Mouse (Mus musculus): Measurements from ENCODE around the gene Mrps21. TPM values are rescaled to one million over a fixed set of nuclear protein-coding genes. Genes with fewer than 3 reads are reported as not detected.
A peak's percentile ranks its signal among the peaks of the same experiment; 100 is the strongest.

Gene Mrps21
- polyA plus RNA-seq, 1 experiment from 2014 or later: 277 TPM

DNA sequence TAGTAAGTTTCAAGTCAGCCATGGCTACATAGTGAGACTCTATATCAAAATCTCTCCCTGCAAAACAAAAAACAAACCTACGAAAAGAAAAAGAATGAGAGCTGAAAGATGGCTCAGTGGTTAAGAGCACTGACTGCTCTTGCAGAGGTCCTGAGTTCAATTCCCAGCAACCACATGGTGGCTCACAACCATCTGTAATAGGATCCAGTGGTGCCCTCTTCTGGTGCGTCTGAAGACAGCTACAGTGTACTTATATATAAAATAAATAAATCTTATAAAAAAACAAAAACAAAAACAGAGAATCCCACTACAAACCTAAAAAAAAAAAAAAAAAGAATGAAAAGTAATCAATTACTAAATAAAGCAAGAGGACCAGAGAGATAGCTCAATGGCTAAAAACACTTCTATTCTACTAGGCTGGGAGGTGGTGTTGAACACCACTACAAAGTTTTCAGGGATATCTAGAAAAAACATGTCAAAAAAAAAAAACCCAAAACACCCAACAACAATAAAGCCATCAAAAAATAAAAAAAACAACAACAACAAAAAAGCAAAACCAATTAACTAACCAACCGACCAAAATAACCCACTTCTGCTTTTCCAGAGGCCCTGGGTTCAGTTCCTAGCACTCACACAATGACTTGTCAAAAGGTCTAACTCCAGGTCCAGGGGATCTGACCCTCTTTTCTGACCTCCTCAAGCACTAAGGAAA, 28.7 kb downstream of the Mrps21 start:
- no peak for ATAC-seq (ENCODE audit: low read depth)
- WGBS: 95% methylated on average over 3 of the region's 3 CpGs
- no peak overlapping the region for H3K9ac ChIP-seq (replicated peaks; ENCODE audit: low read depth, low read length)

DNA sequence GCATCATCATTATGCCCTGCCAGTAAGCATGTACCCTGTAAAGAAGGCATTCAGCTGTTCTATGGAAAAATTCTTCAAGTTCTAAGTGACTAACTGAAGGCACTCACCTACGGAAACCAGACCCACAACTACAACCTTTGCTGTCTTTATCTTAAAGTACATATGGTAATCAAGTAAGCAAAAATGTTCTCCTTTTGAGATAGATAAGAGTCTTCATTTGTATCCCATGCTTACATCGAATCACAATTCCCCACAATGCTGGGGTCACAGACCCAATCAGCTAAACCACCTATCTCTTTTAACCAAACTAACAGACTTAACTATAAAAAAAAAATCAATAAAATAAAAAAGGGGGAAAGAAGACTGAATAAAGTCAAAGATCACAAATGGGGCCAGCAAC, 32.1 kb downstream of the Mrps21 start:
- Histone ChIP-seq H3K4me1 (ENCODE audit: control insufficient read depth, insufficient read depth, low read length) (no peaks in the 10 kb centered on the region), H3K4me2 (ENCODE audit: low read depth, low read length) (no peak overlapping the region), H3K9me3 (ENCODE audit: control insufficient read depth, low read length) (no peaks in the 10 kb centered on the region), H3K9ac (replicated peaks; ENCODE audit: low read depth, low read length) (no peak overlapping the region), H3K4me3 (ENCODE audit: low read depth, low read length) (no peak overlapping the region), H3K27me3 (ENCODE audit: control insufficient read depth, insufficient read depth, low read length) (no peaks in the 10 kb centered on the region), H3K36me3 (ENCODE audit: control insufficient read depth, insufficient read depth, low read length) (peaks cover 59% of the 10 kb centered on the region), H3K27ac (ENCODE audit: low read depth, low read length) (no peak overlapping the region)
- no peak for ATAC-seq (ENCODE audit: low read depth)
- 98% methylated on average over 2 of the region's 2 CpGs for WGBS

More for the DNA sequence above, 28.7 kb downstream of the Mrps21 start:
- no peaks in the 10 kb centered on the region for H3K9me3 ChIP-seq (ENCODE audit: control insufficient read depth, low read length)
- no peaks in the 10 kb centered on the region for H3K4me1 ChIP-seq (ENCODE audit: control insufficient read depth, insufficient read depth, low read length)
- no peak overlapping the region for H3K4me3 ChIP-seq (ENCODE audit: low read depth, low read length)
- peaks cover 73% of the 10 kb centered on the region for H3K36me3 ChIP-seq (ENCODE audit: control insufficient read depth, insufficient read depth, low read length)
- no peaks in the 10 kb centered on the region for H3K27me3 ChIP-seq (ENCODE audit: control insufficient read depth, insufficient read depth, low read length)
- no peak overlapping the region for H3K27ac ChIP-seq (ENCODE audit: low read depth, low read length)
- H3K4me2 ChIP-seq (ENCODE audit: low read depth, low read length): no peak overlapping the region

DNA sequence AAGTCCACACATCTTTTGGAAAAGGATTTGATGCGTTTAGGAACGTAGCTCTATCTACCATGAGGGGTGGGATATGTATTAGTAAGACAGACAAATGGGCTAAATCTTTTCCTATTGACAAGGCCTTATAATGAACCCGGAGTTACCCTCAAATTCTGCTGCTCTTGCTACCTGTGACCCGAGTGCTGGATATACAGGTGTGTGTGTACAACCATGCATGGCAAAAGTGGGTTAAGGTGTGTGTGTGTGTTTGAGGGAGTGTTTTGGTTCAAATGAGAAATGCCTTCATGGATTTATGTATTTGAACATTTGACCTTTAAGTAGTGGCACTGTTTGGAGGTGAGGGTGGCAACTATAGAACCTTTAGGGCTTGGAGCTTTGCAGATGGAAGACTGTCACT, 42.3 kb downstream of the Mrps21 start:
- Histone ChIP-seq H3K4me1 (ENCODE audit: control insufficient read depth, insufficient read depth, low read length) (no peaks in the 10 kb centered on the region), H3K4me3 (ENCODE audit: low read depth, low read length) (no peak overlapping the region), H3K27me3 (ENCODE audit: control insufficient read depth, insufficient read depth, low read length) (no peaks in the 10 kb centered on the region), H3K4me2 (ENCODE audit: low read depth, low read length) (no peak overlapping the region), H3K9ac (replicated peaks; ENCODE audit: low read depth, low read length) (no peak overlapping the region), H3K36me3 (ENCODE audit: control insufficient read depth, insufficient read depth, low read length) (peaks cover 35% of the 10 kb centered on the region), H3K27ac (ENCODE audit: low read depth, low read length) (no peak overlapping the region), H3K9me3 (ENCODE audit: control insufficient read depth, low read length) (no peaks in the 10 kb centered on the region)
- no peak for ATAC-seq (ENCODE audit: low read depth)
- 100% methylated on average over 4 of the region's 4 CpGs for WGBS

DNA sequence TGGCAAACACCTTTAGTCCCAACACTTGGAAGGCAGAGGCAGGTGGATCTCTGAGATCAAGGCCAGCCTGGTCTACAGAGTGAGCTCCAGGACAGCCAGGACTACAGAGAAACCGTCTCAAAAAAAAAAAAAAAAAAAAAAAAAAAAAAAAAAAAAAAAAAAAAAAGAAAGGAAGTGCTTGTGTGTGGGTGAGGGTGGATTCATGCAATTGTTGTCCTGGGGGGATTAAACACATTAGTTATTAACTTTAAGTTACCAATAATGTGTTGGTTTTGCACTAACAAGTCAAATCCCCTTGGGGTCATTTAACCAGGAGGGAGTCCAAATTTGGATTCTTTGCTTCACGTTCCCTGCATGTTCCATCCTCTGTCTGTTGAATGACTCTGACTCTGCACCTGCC, 45.0 kb downstream of the Mrps21 start:
- H3K9me3 ChIP-seq (ENCODE audit: control insufficient read depth, low read length): no peaks in the 10 kb centered on the region
- WGBS: 62% methylated on average over 2 of the region's 2 CpGs
- no peak overlapping the region for H3K9ac ChIP-seq (replicated peaks; ENCODE audit: low read depth, low read length)
- ATAC-seq (ENCODE audit: low read depth): no peak
- H3K4me1 ChIP-seq (ENCODE audit: control insufficient read depth, insufficient read depth, low read length): no peaks in the 10 kb centered on the region
- no peak overlapping the region for H3K4me2 ChIP-seq (ENCODE audit: low read depth, low read length)
- peaks cover 16% of the 10 kb centered on the region for H3K36me3 ChIP-seq (ENCODE audit: control insufficient read depth, insufficient read depth, low read length)
- H3K27me3 ChIP-seq (ENCODE audit: control insufficient read depth, insufficient read depth, low read length): no peaks in the 10 kb centered on the region
- H3K27ac ChIP-seq (ENCODE audit: low read depth, low read length): no peak overlapping the region
- H3K4me3 ChIP-seq (ENCODE audit: low read depth, low read length): no peak overlapping the region

DNA sequence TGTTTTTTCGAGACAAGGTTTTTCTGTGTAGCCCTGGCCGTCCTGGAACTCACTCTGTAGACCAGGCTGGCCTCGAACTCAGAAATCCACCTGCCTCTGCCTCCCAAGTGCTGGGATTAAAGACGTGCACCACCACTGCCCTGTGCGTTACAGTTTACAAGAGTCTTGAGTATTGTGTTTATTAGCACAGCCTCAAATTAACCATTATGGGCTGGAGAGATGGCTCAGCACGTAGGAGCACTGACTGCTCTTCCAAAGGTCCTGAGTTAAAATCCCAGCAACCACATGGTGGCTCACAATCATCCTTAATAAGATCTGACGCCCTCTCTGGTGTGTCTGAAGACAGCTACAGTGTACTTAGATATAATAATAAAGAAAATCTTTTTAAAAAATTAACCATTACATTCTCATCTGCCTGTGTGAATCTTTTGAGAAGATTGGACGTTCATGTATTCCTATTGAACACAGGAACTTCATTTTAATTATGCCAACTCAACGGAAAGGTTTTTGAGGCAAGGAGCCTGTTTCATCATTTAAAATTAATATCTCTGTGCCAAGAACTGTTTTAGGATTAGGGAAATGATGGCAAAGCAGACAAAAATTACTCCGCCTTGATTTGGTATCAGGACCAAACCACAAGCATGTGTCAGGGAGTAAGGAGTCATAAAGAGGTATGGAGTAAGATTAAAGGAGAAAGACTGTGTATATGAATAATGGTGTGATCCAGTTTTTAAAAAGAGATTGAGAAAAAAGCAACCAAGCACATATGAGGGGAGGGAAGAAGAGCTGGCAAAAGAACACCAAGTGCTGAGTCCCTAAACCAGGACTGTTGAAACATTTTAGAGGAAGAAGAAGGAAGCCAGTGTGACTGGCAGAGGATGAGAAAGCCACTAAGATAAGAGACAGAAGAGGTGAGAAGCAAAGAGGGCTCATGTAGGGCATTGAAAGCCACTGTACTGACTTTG, 51.0 kb downstream of the Mrps21 start:
- Histone ChIP-seq H3K9me3 (ENCODE audit: control insufficient read depth, low read length) (no peaks in the 10 kb centered on the region), H3K4me1 (ENCODE audit: control insufficient read depth, insufficient read depth, low read length) (peaks cover 14% of the 10 kb centered on the region), H3K27ac (ENCODE audit: low read depth, low read length) (peak overlapping the region; percentile 98), H3K4me2 (ENCODE audit: low read depth, low read length) (peak overlapping the region; percentile 55), H3K36me3 (ENCODE audit: control insufficient read depth, insufficient read depth, low read length) (no peaks in the 10 kb centered on the region), H3K9ac (replicated peaks; ENCODE audit: low read depth, low read length) (peak overlapping the region; percentile 66), H3K27me3 (ENCODE audit: control insufficient read depth, insufficient read depth, low read length) (no peaks in the 10 kb centered on the region), H3K4me3 (ENCODE audit: low read depth, low read length) (peak overlapping the region; percentile 74)
- WGBS: 38% methylated on average over 10 of the region's 10 CpGs
- ATAC-seq (ENCODE audit: low read depth): peak; percentile 23

DNA sequence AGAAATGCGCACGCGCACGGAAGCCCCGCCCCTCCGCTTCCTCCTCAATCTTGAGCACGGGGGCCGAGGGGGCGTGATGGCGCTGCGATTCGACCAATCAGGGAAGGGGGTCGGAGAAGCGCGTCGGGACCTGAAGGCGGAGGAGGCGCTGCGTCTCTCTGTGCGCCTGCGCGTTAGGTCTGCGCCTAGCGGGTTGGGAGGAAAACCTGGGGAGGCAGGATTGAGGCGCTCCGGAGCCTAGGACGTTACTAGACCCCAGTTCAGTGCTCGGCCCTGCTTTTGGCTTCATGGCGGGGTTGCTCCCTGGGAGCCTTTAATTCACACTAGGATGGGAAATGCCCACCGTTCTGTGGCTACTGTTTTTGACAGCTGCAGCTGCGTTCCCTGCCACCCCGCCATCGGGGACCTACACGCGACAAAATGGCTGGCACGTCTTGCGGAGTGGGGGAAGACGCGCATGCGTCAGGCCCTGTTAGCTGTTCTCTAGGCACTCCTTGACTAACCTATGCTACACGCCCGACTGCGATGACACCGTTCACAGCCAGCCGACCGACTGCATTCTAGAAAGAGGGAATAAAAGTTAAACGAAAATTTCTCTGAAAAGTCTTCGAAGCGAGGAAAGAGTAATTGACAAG, 51.9 kb downstream of the Mrps21 start:
- H3K9ac ChIP-seq (replicated peaks; ENCODE audit: low read depth, low read length): peak overlapping the region; percentile 66
- H3K4me3 ChIP-seq (ENCODE audit: low read depth, low read length): peak overlapping the region; percentile 74
- whole genome bisulfite sequencing: under 1% methylated on average over 49 of the region's 49 CpGs
- peaks cover 14% of the 10 kb centered on the region for H3K4me1 ChIP-seq (ENCODE audit: control insufficient read depth, insufficient read depth, low read length)
- peak overlapping the region; percentile 68 for H3K4me2 ChIP-seq (ENCODE audit: low read depth, low read length)
- H3K27ac ChIP-seq (ENCODE audit: low read depth, low read length): peak overlapping the region; percentile 99
- no peaks in the 10 kb centered on the region for H3K36me3 ChIP-seq (ENCODE audit: control insufficient read depth, insufficient read depth, low read length)
- no peaks in the 10 kb centered on the region for H3K27me3 ChIP-seq (ENCODE audit: control insufficient read depth, insufficient read depth, low read length)
- ATAC-seq (ENCODE audit: low read depth): peak; percentile 97
- no peaks in the 10 kb centered on the region for H3K9me3 ChIP-seq (ENCODE audit: control insufficient read depth, low read length)

DNA sequence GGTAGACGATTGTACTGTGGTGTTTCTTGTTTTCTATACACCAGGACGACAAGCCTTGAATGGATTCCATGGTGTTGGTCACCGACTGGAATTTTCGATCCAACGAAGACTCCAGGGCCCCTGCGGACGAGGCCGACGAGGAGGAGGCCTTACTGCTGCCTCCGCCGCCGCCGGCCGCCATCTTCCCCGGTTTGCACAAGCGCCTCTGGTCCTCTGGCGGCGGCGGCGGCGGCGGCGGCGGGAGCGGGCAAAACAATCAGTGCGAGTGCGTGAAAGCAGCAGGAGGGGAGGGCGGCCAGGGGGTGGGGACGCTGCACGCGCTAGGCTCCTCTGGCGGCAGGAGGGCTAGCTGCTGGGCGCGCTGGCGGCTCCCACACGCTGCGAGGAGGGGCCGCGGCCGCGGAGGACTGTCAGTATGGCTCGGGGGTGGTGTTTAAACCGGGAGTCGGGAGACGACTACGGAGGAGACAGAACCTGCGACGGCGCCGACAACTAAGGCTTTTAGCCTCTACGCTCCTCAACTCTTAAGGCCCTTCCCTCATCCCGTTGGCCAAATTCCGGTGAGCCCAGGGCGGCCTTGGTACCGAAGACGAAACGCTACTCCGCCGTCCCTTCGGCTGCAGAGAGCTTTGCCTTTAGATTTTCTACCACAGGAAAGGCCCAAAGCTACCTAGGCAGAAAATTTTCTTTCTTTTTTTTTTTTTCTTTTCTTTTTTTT, 52.6 kb downstream of the Mrps21 start, which contains the start of gene Rprd2:
Gene Rprd2 (minus strand): TSS at position 293 of the 718 bp plus-strand sequence.
- peak within 1 kb of the TSS; percentile 74 for H3K4me3 ChIP-seq (ENCODE audit: low read depth, low read length)
- 0% methylated on average over 46 of the region's 60 CpGs for WGBS

DNA sequence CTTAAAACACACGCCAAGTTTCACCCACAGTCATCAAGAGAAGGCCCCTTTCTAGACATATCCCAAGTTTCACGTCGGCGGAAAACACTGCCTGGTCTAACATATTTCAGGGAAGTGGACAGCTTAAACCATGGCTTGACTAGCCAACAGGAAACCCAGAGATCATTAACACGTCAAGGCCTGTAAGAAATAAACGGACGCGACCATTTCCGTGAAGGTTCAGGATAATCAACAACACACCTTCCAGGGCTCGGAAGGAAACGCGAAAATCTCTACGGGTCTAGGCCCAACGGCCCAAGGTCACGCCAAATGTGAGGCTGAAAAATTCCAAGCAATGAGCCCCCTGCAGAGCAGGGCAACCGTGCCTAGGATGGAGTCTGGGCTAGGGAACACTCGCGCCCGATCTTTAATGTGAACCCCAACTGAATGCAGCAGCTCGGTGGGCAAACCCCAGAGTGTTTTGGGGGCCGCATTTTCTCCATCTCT, 53.2 kb downstream of the Mrps21 start:
- Histone ChIP-seq H3K4me2 (ENCODE audit: low read depth, low read length) (peak overlapping the region; percentile 68), H3K9ac (replicated peaks; ENCODE audit: low read depth, low read length) (peak overlapping the region; percentile 95), H3K27ac (ENCODE audit: low read depth, low read length) (peak overlapping the region; percentile 99), H3K27me3 (ENCODE audit: control insufficient read depth, insufficient read depth, low read length) (no peaks in the 10 kb centered on the region), H3K4me3 (ENCODE audit: low read depth, low read length) (peak overlapping the region; percentile 74), H3K4me1 (ENCODE audit: control insufficient read depth, insufficient read depth, low read length) (peaks cover 14% of the 10 kb centered on the region), H3K36me3 (ENCODE audit: control insufficient read depth, insufficient read depth, low read length) (no peaks in the 10 kb centered on the region), H3K9me3 (ENCODE audit: control insufficient read depth, low read length) (no peaks in the 10 kb centered on the region)
- ATAC-seq (ENCODE audit: low read depth): no peak
- 0% methylated on average over 21 of the region's 21 CpGs for WGBS

More for the DNA sequence above, 52.6 kb downstream of the Mrps21 start, which contains the start of gene Rprd2:
- no peaks in the 10 kb centered on the region for H3K27me3 ChIP-seq (ENCODE audit: control insufficient read depth, insufficient read depth, low read length)
- H3K4me2 ChIP-seq (ENCODE audit: low read depth, low read length): peak within 1 kb of the TSS; percentile 68
- peak; percentile 54 for ATAC-seq (ENCODE audit: low read depth)
- H3K9ac ChIP-seq (replicated peaks; ENCODE audit: low read depth, low read length): peak within 1 kb of the TSS; percentile 95
- no peaks in the 10 kb centered on the region for H3K36me3 ChIP-seq (ENCODE audit: control insufficient read depth, insufficient read depth, low read length)
- peak within 1 kb of the TSS; percentile 99 for H3K27ac ChIP-seq (ENCODE audit: low read depth, low read length)
- H3K4me1 ChIP-seq (ENCODE audit: control insufficient read depth, insufficient read depth, low read length): peaks cover 14% of the 10 kb centered on the region
- H3K9me3 ChIP-seq (ENCODE audit: control insufficient read depth, low read length): no peaks in the 10 kb centered on the region
